Mouse (Mus musculus) MEL (cell line): ENCODE results near the gene Ier3. TPM values are rescaled to one million over a fixed set of nuclear protein-coding genes. Genes with fewer than 3 reads are reported as not detected.
A peak's percentile ranks its signal among the peaks of the same experiment; 100 is the strongest.

Experiments
- DNase-seq: peaks from one replicate; pipeline ENCODE4 v3.0.0; 2011; ENCODE audit warnings: low read depth, low spot score
- H3K27ac ChIP-seq: 2 replicates; pipeline ENCODE4 v1.5.1; 2012; ENCODE audit warnings: low read depth, mild to moderate bottlenecking, control low read depth, low read length, moderate library complexity; ENCODE audit not compliant: control insufficient read depth
- H3K27me3 ChIP-seq, 2 experiments: fragments of 150-350 bp in 1 of 2; sonication (generic) in 1 of 2; 2 replicates each; pipeline ENCODE4 v1.6.1; 2012; ENCODE audit warnings: low read length in 2 of 2, mild to moderate bottlenecking in 2 of 2, improper control_type of control experiment in 1 of 2, moderate library complexity in 1 of 2; ENCODE audit not compliant: insufficient read depth in 2 of 2, control insufficient read depth in 1 of 2
- H3K36me3 ChIP-seq, 2 experiments: 2 replicates each; pipeline ENCODE4 v1.6.1; 2012 to 2014; ENCODE audit warnings: low read length in 2 of 2, improper control_type of control experiment in 1 of 2, inconsistent platforms in 1 of 2, mild to moderate bottlenecking in 1 of 2; ENCODE audit not compliant: insufficient read depth in 2 of 2, control insufficient read depth in 1 of 2
- H3K4me1 ChIP-seq, 2 experiments: fragments of 150-350 bp in 1 of 2; sonication (generic) in 1 of 2; 2 replicates each; pipeline ENCODE4 v1.6.1; 2012; ENCODE audit warnings: low read length in 2 of 2, improper control_type of control experiment in 1 of 2, mild to moderate bottlenecking in 1 of 2; ENCODE audit not compliant: insufficient read depth in 2 of 2, control insufficient read depth in 1 of 2
- H3K4me3 ChIP-seq, 2 experiments: fragments of 150-350 bp in 1 of 2; sonication (generic) in 1 of 2; 2 replicates each; pipeline ENCODE4 v1.5.1; 2012; ENCODE audit warnings: low read depth in 2 of 2, low read length in 2 of 2, mild to moderate bottlenecking in 2 of 2, moderate library complexity in 2 of 2, control low read depth in 1 of 2, improper control_type of control experiment in 1 of 2; ENCODE audit not compliant: control insufficient read depth in 1 of 2, insufficient read depth in 1 of 2
- H3K79me2 ChIP-seq: 2 replicates; pipeline ENCODE4 v1.6.1; 2012; ENCODE audit warnings: mild to moderate bottlenecking, low read length, moderate library complexity; ENCODE audit not compliant: control insufficient read depth, poor library complexity, insufficient read depth
- H3K9ac ChIP-seq: 2 replicates; pipeline ENCODE4 v1.6.1; 2012; ENCODE audit warnings: low read depth, mild to moderate bottlenecking, control low read depth, low read length, moderate library complexity; ENCODE audit not compliant: control insufficient read depth, poor library complexity, severe bottlenecking
- H3K9me3 ChIP-seq: fragments of 150-350 bp; sonication (generic); replicated peaks from 2 replicates; pipeline ENCODE4 v1.6.1; 2012; ENCODE audit warnings: mild to moderate bottlenecking, low read length, improper control_type of control experiment, moderate library complexity; ENCODE audit not compliant: insufficient read depth
- CHD1 ChIP-seq: IDR thresholded peaks from 2 replicates; pipeline ENCODE4 v1.6.1; 2012; ENCODE audit warnings: low read depth, mild to moderate bottlenecking, inconsistent platforms, low read length, improper control_type of control experiment
- CHD2 ChIP-seq: IDR thresholded peaks from 2 replicates; pipeline ENCODE4 v1.6.1; 2011; ENCODE audit warnings: low read length, improper control_type of control experiment
- CTCF ChIP-seq, 3 experiments: IDR thresholded peaks in 2 of 3; conservative IDR thresholded peaks in 1 of 3; 2 replicates each; pipeline ENCODE4 v1.5.1; 2011 to 2012; ENCODE audit warnings: low read length in 3 of 3, low read depth in 2 of 3, mild to moderate bottlenecking in 2 of 3, improper control_type of control experiment in 1 of 3, inconsistent platforms in 1 of 3, mixed read lengths in 1 of 3, moderate library complexity in 1 of 3; ENCODE audit not compliant: control insufficient read depth in 1 of 3, insufficient read depth in 1 of 3, poor library complexity in 1 of 3, severe bottlenecking in 1 of 3
- E2F4 ChIP-seq: IDR thresholded peaks from 2 replicates; pipeline ENCODE4 v1.6.1; 2011; ENCODE audit warnings: low read depth, low read length, improper control_type of control experiment, borderline replicate concordance
- ELF1 ChIP-seq: IDR thresholded peaks from 2 replicates; pipeline ENCODE4 v1.6.1; 2014; ENCODE audit warnings: low read depth, mild to moderate bottlenecking, inconsistent platforms, low read length, improper control_type of control experiment, moderate library complexity
- GABPA ChIP-seq: IDR thresholded peaks from 2 replicates; pipeline ENCODE4 v1.6.1; 2012; ENCODE audit warnings: low read depth, mild to moderate bottlenecking, inconsistent platforms, low read length, improper control_type of control experiment, moderate library complexity
- HCFC1 ChIP-seq: IDR thresholded peaks from 2 replicates; pipeline ENCODE4 v1.6.1; 2012; ENCODE audit warnings: low read depth, mild to moderate bottlenecking, inconsistent platforms, low read length, improper control_type of control experiment, moderate library complexity
- JUND ChIP-seq: IDR thresholded peaks from 2 replicates; pipeline ENCODE4 v1.6.1; 2011; ENCODE audit warnings: low read depth, mild to moderate bottlenecking, improper control_type of control experiment, low read length
- MYC ChIP-seq: IDR thresholded peaks from 2 replicates; pipeline ENCODE4 v1.6.1; 2011; ENCODE audit warnings: low read depth, mild to moderate bottlenecking, low read length, improper control_type of control experiment, moderate library complexity
- NELFE ChIP-seq: IDR thresholded peaks from 2 replicates; pipeline ENCODE4 v1.6.1; 2011; ENCODE audit warnings: low read depth, low read length, improper control_type of control experiment
- NRF1 ChIP-seq: IDR thresholded peaks from 2 replicates; pipeline ENCODE4 v1.6.1; 2014; ENCODE audit warnings: low read depth, mild to moderate bottlenecking, inconsistent platforms, low read length, improper control_type of control experiment, moderate library complexity; ENCODE audit not compliant: poor library complexity, insufficient read depth, severe bottlenecking
- POLR2A ChIP-seq, 2 experiments: IDR thresholded peaks; 2 replicates each; pipeline ENCODE4 v1.6.1; 2011 to 2012; ENCODE audit warnings: low read length in 2 of 2, mild to moderate bottlenecking in 2 of 2, control low read depth in 1 of 2, improper control_type of control experiment in 1 of 2, low read depth in 1 of 2, moderate library complexity in 1 of 2; ENCODE audit not compliant: control insufficient read depth in 1 of 2, insufficient read depth in 1 of 2, poor library complexity in 1 of 2
- RAD21 ChIP-seq: IDR thresholded peaks from 2 replicates; pipeline ENCODE4 v1.6.1; 2011; ENCODE audit warnings: mild to moderate bottlenecking, low read depth, low read length, improper control_type of control experiment
- SIN3A ChIP-seq: IDR thresholded peaks from 2 replicates; pipeline ENCODE4 v1.6.1; 2012; ENCODE audit warnings: low read length, improper control_type of control experiment, inconsistent platforms
- TAL1 ChIP-seq: IDR thresholded peaks from 2 replicates; pipeline ENCODE4 v1.6.1; 2012; ENCODE audit warnings: mild to moderate bottlenecking, inconsistent platforms, low read length, moderate library complexity, mixed read lengths
- TBP ChIP-seq: IDR thresholded peaks from 2 replicates; pipeline ENCODE4 v1.8.0; 2011; ENCODE audit warnings: low read depth, low read length, improper control_type of control experiment
- ZKSCAN1 ChIP-seq: IDR thresholded peaks from 2 replicates; pipeline ENCODE4 v1.6.1; 2012; ENCODE audit warnings: low read depth, mild to moderate bottlenecking, inconsistent platforms, low read length, improper control_type of control experiment, moderate library complexity
- ZNF384 ChIP-seq: IDR thresholded peaks from 2 replicates; pipeline ENCODE4 v1.6.1; 2012; ENCODE audit warnings: low read depth, mild to moderate bottlenecking, inconsistent platforms, low read length, improper control_type of control experiment
- polyA plus RNA-seq, 2 experiments: library from polyadenylated mRNA; stranded (reverse) in 1 of 2; unstranded in 1 of 2; fragments of >175 nt in 1 of 2; fragments of >200 nt in 1 of 2; gene quantifications; 2 replicates each; pipeline versions ENCODE4 v1.2.1 to v1.2.4; 2012; ENCODE audit warnings: low replicate concordance in 2 of 2, low read depth in 1 of 2; ENCODE audit not compliant: insufficient read length in 2 of 2, insufficient read depth in 1 of 2, missing spikeins in 1 of 2
- total RNA-seq: library from RNA; depleted of rRNA; stranded (reverse); fragments of 300-350 nt; gene quantifications from 2 replicates; pipeline ENCODE4 v1.2.3, GENCODE M21; 2012

Ier3 gene
- total and polyA plus RNA-seq, 3 experiments: 5.5 to 12.2 TPM; not detected in 1

GRCm38 (mm10) chr17:35865481-35866280, 44.2 kb downstream of the Ier3 start, which contains the start of gene Ppp1r18 (continued):
- TF ChIP-seq ZNF384: no peak
- TF ChIP-seq NELFE: peak; percentile 25; the same call in 1 of the 2 replicates
- TF ChIP-seq CHD1: no peak
- TF ChIP-seq POLR2A (IDR thresholded peaks at IDR 0.05; ENCODE audit: control insufficient read depth in 1 of 2, insufficient read depth in 1 of 2, low read depth in 1 of 2, low read length in 2 of 2, poor library complexity in 1 of 2): peak; percentile 28 to 43; a peak in 3 of 4 replicates
- peak; percentile 41; the same call in 1 of the 2 replicates for TF ChIP-seq SIN3A
- no peak for TF ChIP-seq E2F4
- TF ChIP-seq ZKSCAN1: no peak
- TF ChIP-seq GABPA: no peak
- no peak for TF ChIP-seq TAL1
- no peak for TF ChIP-seq NRF1
- no peak for TF ChIP-seq RAD21
- TF ChIP-seq JUND: no peak
- peak; percentile 48; the same call in 1 of the 2 replicates for TF ChIP-seq MYC
- no peak for TF ChIP-seq CHD2
- no peak for TF ChIP-seq ELF1
- no peak; the same call in 1 of the 2 replicates for TF ChIP-seq HCFC1

DNA sequence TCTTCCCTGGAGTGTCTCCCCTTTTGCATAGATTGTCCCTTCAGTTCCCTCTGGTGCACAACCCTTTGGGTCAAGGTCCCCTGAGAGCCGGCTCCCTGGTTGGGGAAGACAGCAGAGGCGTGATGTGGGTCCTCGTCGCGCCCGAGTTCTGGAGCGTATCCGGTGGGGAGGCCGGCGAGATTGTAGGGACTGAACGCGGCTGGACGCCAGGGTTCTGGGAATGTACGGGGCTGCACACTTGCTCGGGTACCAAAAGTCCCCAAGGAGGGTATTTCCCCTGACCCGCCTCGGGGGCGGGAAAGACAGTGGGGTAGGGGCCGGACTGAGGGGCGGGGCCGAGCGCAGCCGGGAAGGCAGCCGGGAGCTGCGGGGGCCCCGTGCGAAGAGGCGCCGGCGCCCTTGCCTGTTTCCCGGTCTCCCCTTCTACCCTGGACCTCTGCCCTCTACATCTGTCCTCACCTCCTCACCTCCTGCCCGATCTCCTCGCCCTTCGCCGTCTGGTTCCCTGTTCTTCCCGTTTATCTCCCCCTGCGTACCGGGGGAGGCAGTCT, 44.9 kb downstream of the Ier3 start:
- Histone ChIP-seq H3K27me3 (no peaks in the 10 kb centered on the region), H3K4me1 (peaks cover 2 to 16% of the 10 kb centered on the region in 2 experiments; a peak in 3 of 4 replicates), H3K27ac (peak overlapping the region; percentile 70), H3K9me3 (no peaks in the 10 kb centered on the region), H3K79me2 (peaks cover 15% of the 10 kb centered on the region), H3K4me3 (peak overlapping the region; percentile 62 to 70), H3K36me3 (peaks cover 0 to 3% of the 10 kb centered on the region in 2 experiments; a peak in 2 of 4 replicates), H3K9ac (peak overlapping the region; percentile 77)
- DNase-seq: no peak
- no peak for TF ChIP-seq TBP
- TF ChIP-seq NELFE: 0 out of 2 replicates have a peak, but pooled peaks have one; percentile 15
- TF ChIP-seq CTCF (IDR thresholded peaks at IDR 0.05 in 2 of 3, conservative IDR thresholded peaks at IDR 0.05 in 1 of 3; ENCODE audit: control insufficient read depth in 1 of 3, insufficient read depth in 1 of 3, low read depth in 2 of 3, low read length in 3 of 3, poor library complexity in 1 of 3, severe bottlenecking in 1 of 3): no peak
